Mouse (Mus musculus): Measurements from ENCODE around the gene Rad18. TPM values are rescaled to one million over a fixed set of nuclear protein-coding genes. Genes with fewer than 3 reads are reported as not detected.

Rad18 gene
- polyA plus RNA-seq, 1 experiment from 2014 or later = 14.8 TPM

DNA sequence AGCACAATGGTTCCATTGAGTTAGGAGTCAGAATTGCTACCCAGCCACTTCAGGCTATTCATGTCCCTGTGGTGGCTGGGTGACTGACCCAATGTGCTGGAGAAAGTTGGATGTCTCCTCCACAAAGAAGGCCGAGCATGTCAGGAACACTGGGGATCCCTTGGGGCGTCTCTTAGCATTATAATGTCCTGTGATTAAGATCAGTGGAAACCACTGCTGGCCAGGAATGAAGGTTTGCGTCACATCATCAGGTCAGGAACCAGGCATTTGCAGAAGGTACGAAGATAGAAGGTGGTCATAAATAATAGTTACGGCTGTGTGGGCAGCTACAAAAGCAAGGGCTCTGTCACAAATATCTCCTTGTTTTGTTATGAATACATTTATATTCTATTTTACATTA, 111.5 kb downstream of the Rad18 start:
- Histone ChIP-seq H3K36me3 (ENCODE audit: control insufficient read depth, insufficient read depth, low read length) (no peaks in the 10 kb centered on the region), H3K4me2 (ENCODE audit: low read length) (no peak overlapping the region), H3K27me3 (ENCODE audit: control insufficient read depth, insufficient read depth, low read length) (no peaks in the 10 kb centered on the region), H3K9me3 (ENCODE audit: control insufficient read depth, low read length) (no peaks in the 10 kb centered on the region), H3K4me1 (ENCODE audit: control insufficient read depth, insufficient read depth, low read length) (no peaks in the 10 kb centered on the region), H3K9ac (replicated peaks; ENCODE audit: low read length) (no peak overlapping the region), H3K4me3 (replicated peaks; ENCODE audit: low read depth, low read length) (no peak overlapping the region), H3K27ac (replicated peaks; ENCODE audit: low read depth, low read length) (no peak overlapping the region)
- no peak for DNase-seq
- 89% methylated on average over 5 of the region's 5 CpGs for WGBS
- ATAC-seq (ENCODE audit: low FRiP score, low TSS enrichment) = no peak

DNA sequence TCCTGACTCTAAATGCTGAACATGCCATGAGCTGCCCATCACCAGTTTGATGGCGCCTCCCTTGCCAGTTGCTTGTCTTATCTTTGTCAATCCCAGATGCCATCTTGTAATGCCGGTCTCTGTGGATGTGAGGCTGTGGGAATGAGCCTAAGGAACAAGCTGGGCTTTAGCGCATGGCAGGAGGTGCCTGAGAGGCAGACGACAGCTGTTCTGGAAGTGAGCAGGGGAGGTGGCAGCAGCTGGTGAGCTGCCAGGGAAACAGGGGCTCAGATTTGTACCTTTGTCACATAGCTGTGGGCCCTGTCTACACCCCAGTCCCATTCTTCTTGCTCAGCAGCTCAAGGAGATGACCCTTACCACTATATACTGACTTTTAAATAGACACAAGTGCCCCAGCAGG, 114.5 kb downstream of the Rad18 start:
- ATAC-seq (ENCODE audit: low FRiP score, low TSS enrichment) = no peak
- 74% methylated on average over 4 of the region's 4 CpGs for WGBS
- H3K36me3 ChIP-seq (ENCODE audit: control insufficient read depth, insufficient read depth, low read length) = no peaks in the 10 kb centered on the region

DNA sequence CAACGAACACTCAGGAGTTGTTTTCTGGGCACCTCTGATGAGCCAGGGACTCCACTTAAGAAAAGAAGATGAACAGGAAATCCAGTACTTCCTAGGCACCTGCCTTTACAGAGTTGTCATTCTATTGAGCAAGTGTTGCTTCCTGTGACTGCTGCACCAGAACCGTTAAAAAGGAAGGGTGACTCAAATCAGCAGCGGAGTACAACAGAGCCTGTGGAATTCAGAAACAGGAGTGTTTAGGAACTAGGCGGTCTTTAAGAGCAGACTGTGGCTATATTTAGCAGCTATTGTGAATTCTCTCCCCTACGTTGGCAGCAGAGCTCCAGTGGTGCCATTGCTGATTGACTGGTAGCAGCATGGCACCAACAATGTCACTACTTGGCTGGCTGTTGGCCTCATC, 119.3 kb downstream of the Rad18 start:
- Histone ChIP-seq H3K4me3 (replicated peaks; ENCODE audit: low read depth, low read length) (no peak overlapping the region), H3K27ac (replicated peaks; ENCODE audit: low read depth, low read length) (no peak overlapping the region), H3K27me3 (ENCODE audit: control insufficient read depth, insufficient read depth, low read length) (no peaks in the 10 kb centered on the region), H3K9me3 (ENCODE audit: control insufficient read depth, low read length) (no peaks in the 10 kb centered on the region), H3K4me1 (ENCODE audit: control insufficient read depth, insufficient read depth, low read length) (no peaks in the 10 kb centered on the region), H3K9ac (replicated peaks; ENCODE audit: low read length) (no peak overlapping the region), H3K4me2 (ENCODE audit: low read length) (no peak overlapping the region), H3K36me3 (ENCODE audit: control insufficient read depth, insufficient read depth, low read length) (no peaks in the 10 kb centered on the region)
- ATAC-seq (ENCODE audit: low FRiP score, low TSS enrichment) (no peak), DNase-seq (no peak)
- WGBS = 85% methylated on average over 5 of the region's 5 CpGs

More for the DNA sequence above, 114.5 kb downstream of the Rad18 start:
- Histone ChIP-seq H3K9ac (replicated peaks; ENCODE audit: low read length) (no peak overlapping the region), H3K4me1 (ENCODE audit: control insufficient read depth, insufficient read depth, low read length) (no peaks in the 10 kb centered on the region), H3K4me2 (ENCODE audit: low read length) (no peak overlapping the region), H3K27me3 (ENCODE audit: control insufficient read depth, insufficient read depth, low read length) (no peaks in the 10 kb centered on the region), H3K9me3 (ENCODE audit: control insufficient read depth, low read length) (no peaks in the 10 kb centered on the region), H3K4me3 (replicated peaks; ENCODE audit: low read depth, low read length) (no peak overlapping the region), H3K27ac (replicated peaks; ENCODE audit: low read depth, low read length) (no peak overlapping the region)
- no peak for DNase-seq

DNA sequence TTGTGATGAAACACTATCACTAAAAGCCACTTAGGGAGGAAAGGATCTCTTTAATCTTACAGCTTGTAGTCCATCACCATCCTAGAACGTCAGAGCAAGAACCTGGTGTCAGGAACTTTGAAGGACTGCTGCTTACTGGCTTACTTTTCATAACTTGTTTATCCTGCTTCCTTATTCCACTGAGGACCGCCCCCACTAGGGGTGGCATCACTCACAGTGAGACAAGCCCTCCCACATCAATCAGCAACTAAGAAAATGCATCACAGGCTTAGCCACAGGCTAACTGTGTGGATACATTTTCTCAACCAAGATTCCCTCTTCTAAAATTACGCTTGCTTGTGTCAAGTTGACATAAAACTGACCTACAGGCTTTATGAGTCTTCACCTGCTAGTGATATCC, 121.9 kb downstream of the Rad18 start:
- WGBS = 81% methylated on average over 3 of the region's 3 CpGs
- Histone ChIP-seq H3K36me3 (ENCODE audit: control insufficient read depth, insufficient read depth, low read length) (no peaks in the 10 kb centered on the region), H3K9me3 (ENCODE audit: control insufficient read depth, low read length) (no peaks in the 10 kb centered on the region), H3K27ac (replicated peaks; ENCODE audit: low read depth, low read length) (no peak overlapping the region), H3K4me1 (ENCODE audit: control insufficient read depth, insufficient read depth, low read length) (no peaks in the 10 kb centered on the region), H3K4me3 (replicated peaks; ENCODE audit: low read depth, low read length) (no peak overlapping the region), H3K9ac (replicated peaks; ENCODE audit: low read length) (no peak overlapping the region), H3K4me2 (ENCODE audit: low read length) (no peak overlapping the region), H3K27me3 (ENCODE audit: control insufficient read depth, insufficient read depth, low read length) (no peaks in the 10 kb centered on the region)
- DNase-seq (no peak), ATAC-seq (ENCODE audit: low FRiP score, low TSS enrichment) (no peak)

DNA sequence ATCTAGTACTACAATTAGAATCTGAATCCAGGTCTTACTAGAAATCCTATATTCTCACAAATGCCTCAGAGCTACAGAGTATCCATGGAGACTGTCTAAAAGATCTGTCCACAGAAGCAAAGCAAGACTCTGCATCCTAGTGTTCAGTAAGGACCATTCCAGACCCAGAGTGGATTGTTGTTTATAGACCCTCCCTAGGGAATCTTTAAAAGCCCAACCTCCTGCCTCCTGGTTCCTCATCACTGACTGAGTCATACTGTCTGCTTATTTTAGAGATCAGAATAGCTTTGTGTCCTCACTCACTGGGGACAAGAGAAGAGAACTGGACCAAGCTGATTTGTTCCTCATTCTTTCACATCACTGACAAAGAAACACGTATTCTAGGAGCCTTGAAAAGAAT, 126.1 kb downstream of the Rad18 start:
- WGBS = 43% methylated on average over 1 of the region's 1 CpGs
- DNase-seq (no peak), ATAC-seq (ENCODE audit: low FRiP score, low TSS enrichment) (no peak)
- H3K36me3 ChIP-seq (ENCODE audit: control insufficient read depth, insufficient read depth, low read length) = no peaks in the 10 kb centered on the region
- H3K4me3 ChIP-seq (replicated peaks; ENCODE audit: low read depth, low read length) = no peak overlapping the region
- no peaks in the 10 kb centered on the region for H3K4me1 ChIP-seq (ENCODE audit: control insufficient read depth, insufficient read depth, low read length)
- no peak overlapping the region for H3K4me2 ChIP-seq (ENCODE audit: low read length)
- no peak overlapping the region for H3K27ac ChIP-seq (replicated peaks; ENCODE audit: low read depth, low read length)
- no peak overlapping the region for H3K9ac ChIP-seq (replicated peaks; ENCODE audit: low read length)
- no peaks in the 10 kb centered on the region for H3K9me3 ChIP-seq (ENCODE audit: control insufficient read depth, low read length)
- H3K27me3 ChIP-seq (ENCODE audit: control insufficient read depth, insufficient read depth, low read length) = no peaks in the 10 kb centered on the region

Other genes with a start within 250 kb of the Rad18 start
- gene Cav3, start 237.2 kb downstream of the Rad18 start, polyA plus RNA-seq (2014; fragmentation: Nextera tagmentation; extraction: Ambion mirVana) = not detected in 2 replicates
- 0.64 and 1.1 TPM in 2 replicates for gene Oxtr, start 206.7 kb downstream of the Rad18 start, polyA plus RNA-seq (2014; fragmentation: Nextera tagmentation; extraction: Ambion mirVana)